Mouse (Mus musculus): ENCODE data around the gene Mtfmt.

- TF ChIP-seq CTCF (IDR thresholded peaks at IDR 0.05; ENCODE audit: low read depth) (peak; percentile 87), EP300 (IDR thresholded peaks at IDR 0.05; ENCODE audit: low read depth) (no peak)
Measured at GRCm38 (mm10) chr9:65392638-65393364, 42.8 kb upstream of the Mtfmt start.

Data from liver, embryonic 14.5 days (tissue).